Mouse (Mus musculus) retina, adult 2 months (tissue): ENCODE measurements around the gene Acmsd.

ENCODE experiments used
- DNase-seq: peaks from one replicate; pipeline ENCODE4 v3.0.0-alpha.2; 2012; ENCODE audit warnings: low read depth, low spot score

Acmsd gene

GRCm38 (mm10) chr1:127775206-127775720 lies 46.0 kb downstream of the Acmsd start:
- no peak for DNase-seq

DNA sequence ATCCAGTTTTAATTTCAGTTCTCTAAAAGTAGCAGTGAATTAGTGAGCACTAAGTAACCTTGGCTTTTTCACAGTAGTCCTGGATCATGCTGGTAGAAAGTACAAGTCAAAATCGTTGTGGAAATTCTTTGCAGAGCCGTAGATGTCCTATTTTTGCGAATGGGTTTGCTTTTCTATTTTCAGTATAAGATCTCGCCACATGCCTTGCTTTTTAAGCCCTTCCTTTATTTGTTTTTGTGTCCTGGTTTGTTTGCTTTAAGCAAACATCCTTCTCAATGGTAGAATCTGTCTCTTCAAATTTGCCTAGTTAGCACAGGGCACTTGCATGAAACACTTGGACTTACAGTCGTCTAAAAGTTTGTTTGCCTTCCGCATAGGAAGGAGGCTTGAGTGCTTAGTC lies 47.0 kb downstream of the Acmsd start:
- DNase-seq = no peak

- DNase-seq = no peak
Observed at GRCm38 (mm10) chr1:127778611-127779010, 49.4 kb downstream of the Acmsd start.

- DNase-seq = no peak
Observed at GRCm38 (mm10) chr1:127780142-127780541, 50.9 kb downstream of the Acmsd start.

- DNase-seq = no peak
Observed at GRCm38 (mm10) chr1:127780849-127781248, 51.6 kb downstream of the Acmsd start.

DNA sequence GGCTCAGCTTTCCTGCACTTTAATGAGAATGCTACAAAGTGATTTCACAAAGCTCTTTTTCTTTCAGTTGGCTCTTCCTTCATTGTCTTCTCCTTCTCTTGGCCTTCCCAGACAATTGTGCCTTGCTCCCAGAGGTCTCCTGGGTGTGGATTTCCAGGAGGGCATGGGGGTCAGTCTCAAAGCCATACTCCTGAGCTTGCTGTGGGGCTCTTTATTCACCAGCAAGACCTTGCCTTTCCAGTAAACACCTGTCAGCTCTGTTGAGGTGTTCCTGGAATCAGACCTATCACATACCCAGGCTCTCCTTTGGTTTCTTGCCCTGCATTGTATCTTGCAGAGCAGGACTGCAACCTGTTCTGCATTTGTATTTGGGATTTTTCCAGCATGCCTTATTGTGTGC lies 54.6 kb downstream of the Acmsd start:
- DNase-seq = no peak

GRCm38 (mm10) chr1:127785882-127786281 lies 56.7 kb downstream of the Acmsd start:
- no peak for DNase-seq

GRCm38 (mm10) chr1:127788943-127789342 lies 59.7 kb downstream of the Acmsd start:
- DNase-seq = no peak

GRCm38 (mm10) chr1:127793459-127793858 lies 64.2 kb downstream of the Acmsd start:
- DNase-seq = no peak

GRCm38 (mm10) chr1:127795087-127795769 lies 66.0 kb downstream of the Acmsd start:
- no peak for DNase-seq

DNA sequence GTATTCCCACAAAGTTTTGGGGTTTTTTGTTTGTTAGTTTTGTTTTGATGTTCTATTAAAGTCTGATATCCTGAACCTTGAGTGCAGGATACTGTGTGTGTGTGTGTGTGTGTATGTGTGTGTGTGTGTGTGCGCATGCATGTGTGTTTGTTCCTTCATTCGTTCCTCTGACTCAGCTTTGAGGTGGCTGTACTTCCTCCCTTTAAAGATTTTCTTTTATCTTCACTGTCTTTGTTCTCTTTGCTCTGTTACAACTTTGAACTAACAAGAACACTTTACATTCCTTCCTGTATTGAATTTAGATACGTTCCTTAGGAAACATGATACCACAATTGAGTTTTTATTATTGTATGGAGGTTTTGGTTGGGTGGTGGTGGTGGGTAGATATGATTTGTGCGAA lies 67.1 kb downstream of the Acmsd start:
- no peak for DNase-seq

- no peak for DNase-seq
Observed at GRCm38 (mm10) chr1:127796752-127797151, 67.5 kb downstream of the Acmsd start.

- no peak for DNase-seq
Observed at GRCm38 (mm10) chr1:127802916-127803315, 73.7 kb downstream of the Acmsd start.

DNA sequence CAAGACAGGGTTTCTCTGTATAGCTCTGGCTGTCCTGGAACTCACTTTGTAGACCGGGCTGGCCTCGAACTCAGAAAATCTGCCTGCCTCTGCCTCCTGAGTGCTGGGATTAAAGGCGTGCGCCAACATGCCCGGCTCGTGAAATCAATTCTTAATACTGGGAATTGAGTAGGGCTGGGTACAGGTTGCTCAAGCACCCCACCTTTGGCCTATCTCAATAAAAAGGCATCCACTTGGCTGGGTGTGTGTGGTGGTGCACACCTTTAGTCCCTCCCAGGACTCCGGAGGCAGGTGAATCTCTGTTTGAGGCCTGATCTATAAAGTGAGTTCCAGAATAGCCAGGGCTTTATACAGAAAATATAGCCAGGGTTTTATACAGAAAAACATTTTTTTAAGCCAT lies 79.5 kb downstream of the Acmsd start:
- DNase-seq = no peak

DNA sequence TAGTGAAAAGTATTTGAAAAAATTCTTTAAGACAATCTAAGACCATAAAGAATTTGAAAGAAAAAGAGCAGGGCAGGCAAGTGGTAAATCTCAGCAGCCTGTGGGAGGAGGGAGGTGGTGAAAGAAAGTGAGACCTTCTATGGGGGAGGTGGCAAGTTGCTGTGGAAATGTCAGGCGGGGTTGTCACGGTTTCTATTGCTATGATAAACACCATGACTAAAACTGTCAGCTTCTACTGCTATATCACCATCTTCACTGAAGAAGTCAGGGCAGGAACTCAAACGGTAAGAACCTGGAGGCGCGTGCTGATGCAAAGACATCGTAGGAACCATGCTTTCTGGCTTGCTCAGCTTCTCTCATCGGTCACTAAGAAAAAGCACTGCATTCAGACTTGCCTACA lies 83.7 kb downstream of the Acmsd start:
- no peak for DNase-seq

GRCm38 (mm10) chr1:127816381-127816780 lies 87.2 kb downstream of the Acmsd start:
- no peak for DNase-seq
